Mouse (Mus musculus) brain, adult 2 months (tissue): ENCODE results near the gene Zfp711.

Experiments used
- DNase-seq: peaks from one replicate; pipeline ENCODE4 v3.0.0; 2011; ENCODE audit warnings: low read depth, low spot score

Gene Zfp711

DNA sequence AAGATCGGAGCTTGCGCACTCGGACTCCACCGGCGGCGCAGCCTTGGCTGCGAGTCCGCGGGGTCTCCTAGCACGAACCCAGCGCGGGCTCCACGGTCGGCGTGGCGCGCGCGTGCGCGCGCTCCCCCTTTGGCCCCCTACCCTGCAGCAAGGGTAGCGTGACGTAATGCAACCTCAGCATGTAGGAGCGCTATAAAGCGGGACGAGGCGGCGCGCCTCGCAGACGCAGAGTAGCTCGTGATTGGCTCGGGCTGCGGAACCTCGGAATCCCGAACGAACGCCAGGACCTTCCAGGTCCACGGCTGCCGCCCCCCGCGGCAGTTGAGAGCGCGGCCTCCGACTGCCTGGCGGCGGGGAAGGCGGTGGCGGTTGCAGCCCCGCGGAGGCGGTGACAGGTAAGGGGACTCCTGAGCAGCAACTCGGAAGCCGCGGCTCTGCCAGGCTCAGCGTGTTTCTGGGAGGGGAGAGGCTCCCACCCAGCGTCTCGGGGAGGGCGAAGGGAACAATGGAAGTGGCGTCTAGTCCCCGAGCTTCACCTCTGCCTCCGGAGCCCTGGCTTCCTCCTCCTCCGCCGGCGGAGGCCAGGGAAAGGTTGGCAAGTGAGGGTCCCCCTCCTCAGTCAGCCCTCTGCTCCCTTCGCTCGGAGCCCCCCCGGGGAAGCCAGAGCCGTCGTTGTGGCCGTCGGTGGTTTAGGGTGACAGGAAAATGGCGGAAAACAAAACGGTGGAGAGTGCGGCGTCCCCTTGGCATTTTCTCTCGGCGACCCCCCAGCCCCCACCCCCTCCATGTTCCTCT is at the start of gene Zfp711:
Gene Zfp711, plus strand, starts transcription at position 16 of the 795 bp plus-strand sequence.
- peak; percentile 90 for DNase-seq

DNA sequence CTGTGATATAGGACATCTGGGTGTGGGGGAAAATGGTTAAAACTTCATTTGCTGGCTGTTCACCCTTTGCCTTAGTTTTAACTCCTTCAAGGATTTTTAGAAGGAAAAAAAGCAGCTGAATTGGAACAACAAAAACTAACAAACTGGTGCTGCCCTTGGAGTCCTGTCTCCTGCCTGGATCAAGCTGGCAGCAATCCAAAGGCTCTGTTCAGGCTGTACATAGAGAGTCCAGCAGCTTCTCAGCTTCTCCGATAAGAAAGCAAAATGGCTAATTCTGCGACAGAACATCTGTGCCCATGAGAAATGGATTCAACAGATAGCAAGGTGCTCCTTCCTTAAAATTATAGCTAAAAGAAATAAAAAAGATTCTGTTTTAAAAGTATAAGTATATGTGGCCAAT is 32.6 kb upstream of the Zfp711 start:
- DNase-seq: peak; percentile 1

DNA sequence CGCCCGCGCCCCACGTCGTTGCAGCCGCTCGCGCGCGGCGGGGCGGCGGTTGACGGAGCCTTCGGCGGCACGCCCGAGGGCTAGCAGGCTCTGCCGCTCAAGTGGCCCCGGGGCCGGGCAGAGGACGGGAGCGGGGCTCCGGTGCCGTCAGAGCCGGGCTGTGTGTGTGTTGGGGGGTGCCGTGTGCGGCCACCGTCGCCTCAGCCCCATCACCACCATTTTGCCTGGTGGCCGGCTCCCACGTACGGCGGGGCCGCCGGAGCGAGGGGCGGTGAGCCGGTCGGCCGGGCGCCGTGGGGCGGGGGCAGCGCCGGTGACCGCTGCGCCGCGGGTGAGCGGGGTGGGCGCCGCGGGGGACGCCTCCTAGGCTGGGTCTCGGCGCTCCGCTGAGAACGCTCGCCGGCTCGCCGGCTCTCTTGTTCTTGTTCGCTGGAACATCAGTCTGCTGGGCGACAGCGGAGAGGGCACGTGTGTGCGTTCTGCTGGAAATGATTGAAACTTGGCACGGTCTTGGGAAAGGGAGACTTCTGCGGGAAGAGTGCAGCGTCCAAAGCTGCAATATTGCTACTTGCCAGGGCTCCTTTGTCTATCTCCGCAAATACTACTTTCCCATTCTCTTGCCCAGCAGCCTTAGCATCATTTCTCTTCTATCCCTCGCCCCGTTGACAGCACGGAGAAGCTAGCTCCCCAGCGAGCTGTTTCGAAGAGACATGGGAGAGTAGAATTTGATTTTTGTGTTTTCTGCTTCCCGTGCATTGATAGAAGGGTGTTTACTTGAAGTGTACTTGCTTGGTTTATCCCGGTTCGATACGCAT is 1.2 kb downstream of the Zfp711 start:
- DNase-seq: peak; percentile 58

DNA sequence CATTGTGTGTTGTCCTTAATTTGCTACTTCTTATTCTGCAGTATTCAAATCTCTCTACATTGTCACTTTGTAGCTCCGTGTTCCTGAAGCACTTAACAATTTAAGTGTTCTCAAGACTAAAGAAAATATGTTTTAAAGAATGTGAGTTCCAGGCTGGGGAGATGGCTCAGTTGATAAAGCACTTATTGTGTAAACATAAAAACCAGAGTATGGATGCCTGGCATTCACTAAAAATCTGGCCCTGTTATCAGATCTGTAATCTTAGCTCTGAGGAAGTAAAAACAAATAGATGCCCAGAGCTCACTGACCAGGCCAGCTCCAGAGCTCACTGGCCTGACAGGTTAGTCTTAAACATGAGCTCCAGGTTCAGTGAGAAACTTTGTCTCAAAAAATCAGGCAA is 75.2 kb downstream of the Zfp711 start:
- no peak for DNase-seq

DNA sequence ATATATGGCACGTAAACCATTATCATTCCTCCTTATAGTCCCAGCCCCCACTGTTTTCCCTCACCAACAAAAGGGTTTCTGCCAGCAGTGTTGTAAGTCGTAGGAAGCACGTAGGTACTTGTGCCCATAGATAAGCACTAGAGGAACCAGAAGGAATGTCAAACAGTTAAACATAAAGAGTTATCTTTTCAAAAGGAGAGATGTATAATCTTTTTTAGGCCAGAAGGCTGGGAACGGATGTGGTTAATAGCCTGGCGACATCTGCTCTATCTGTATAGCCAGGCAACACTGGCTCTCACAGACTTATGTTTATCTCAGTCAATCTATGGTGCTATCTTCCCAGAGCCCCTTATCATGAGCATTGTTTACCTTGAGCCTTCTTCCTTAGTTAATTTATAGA is 80.3 kb downstream of the Zfp711 start:
- no peak for DNase-seq
